Mouse (Mus musculus) midbrain, embryonic 16.5 days (tissue): ENCODE results near the gene Zwint. TPM values are rescaled to one million over a fixed set of nuclear protein-coding genes. Genes with fewer than 3 reads are reported as not detected.

ENCODE experiments used
- ATAC-seq: fragments of 200-750 bp; cut with Nextera tagmentation; 2 replicates; pipeline ENCODE4 v1.8.0; 2017; ENCODE audit warnings: moderate TSS enrichment
- H3K27ac ChIP-seq: fragments of 300-500 bp; sonication (generic); 2 replicates; pipeline ENCODE4 v1.5.1; 2014; ENCODE audit warnings: mild to moderate bottlenecking, low read length, mixed read lengths
- H3K27me3 ChIP-seq: fragments of 300-500 bp; sonication (generic); 2 replicates; pipeline ENCODE4 v1.6.1; 2014; ENCODE audit warnings: low read depth, low read length, mixed read lengths; ENCODE audit not compliant: control insufficient read depth, insufficient read depth
- H3K36me3 ChIP-seq: fragments of 300-500 bp; sonication (generic); 2 replicates; pipeline ENCODE4 v1.6.1; 2014; ENCODE audit warnings: mild to moderate bottlenecking, low read length, moderate library complexity, mixed read lengths; ENCODE audit not compliant: control insufficient read depth, insufficient read depth
- H3K4me1 ChIP-seq: fragments of 300-500 bp; sonication (generic); 2 replicates; pipeline ENCODE4 v1.6.1; 2014; ENCODE audit warnings: mild to moderate bottlenecking, low read length, mixed read lengths; ENCODE audit not compliant: control insufficient read depth, insufficient read depth
- H3K4me2 ChIP-seq: fragments of 300-500 bp; sonication (generic); 2 replicates; pipeline ENCODE4 v1.6.1; 2014; ENCODE audit warnings: mild to moderate bottlenecking, low read length, mixed read lengths
- H3K4me3 ChIP-seq: fragments of 300-500 bp; sonication (generic); 2 replicates; pipeline ENCODE4 v1.5.1; 2014; ENCODE audit warnings: low read depth, mild to moderate bottlenecking, low read length, moderate library complexity, mixed read lengths
- H3K9ac ChIP-seq: fragments of 300-500 bp; sonication (generic); 2 replicates; pipeline ENCODE4 v1.6.1; 2014; ENCODE audit warnings: low read depth, low read length, mixed read lengths
- H3K9me3 ChIP-seq: fragments of 300-500 bp; sonication (generic); replicated peaks from 2 replicates; pipeline ENCODE4 v1.6.1; 2014; ENCODE audit warnings: mild to moderate bottlenecking, low read length, mixed read lengths; ENCODE audit not compliant: control insufficient read depth, poor library complexity, severe bottlenecking
- WGBS: fragments of 180-500 bp; shearing (Covaris S2); extraction: QIAGEN DNeasy Blood & Tissue Kit; methylation state at CpG from one replicate; pipeline ENCODE4 v1.1.7; 2014; 5-methylcytosine and 5-hydroxymethylcytosine counted together
- polyA plus RNA-seq: library from polyadenylated mRNA; unstranded; fragments of >200 nt; fragmentation: Nextera tagmentation; extraction: Ambion mirVana; gene quantifications from 2 replicates; pipeline ENCODE4 v1.2.1, GENCODE M21; 2015

Gene Zwint
- polyA plus RNA-seq, 1 experiment from 2014 or later, result 1,044 TPM

GRCm38 (mm10) chr10:72659198-72659597 lies 4.6 kb downstream of the Zwint start:
- no peak for ATAC-seq
- Histone ChIP-seq H3K27ac (no peak overlapping the region), H3K9me3 (no peaks in the 10 kb centered on the region), H3K4me3 (no peak overlapping the region), H3K27me3 (no peaks in the 10 kb centered on the region), H3K4me1 (peaks cover 27% of the 10 kb centered on the region), H3K36me3 (peaks cover 39% of the 10 kb centered on the region), H3K9ac (no peak overlapping the region), H3K4me2 (no peak overlapping the region)
- 94% methylated on average over 5 of the region's 5 CpGs for WGBS

GRCm38 (mm10) chr10:72660350-72660749 lies 5.7 kb downstream of the Zwint start:
- no peaks in the 10 kb centered on the region for H3K27me3 ChIP-seq
- no peak for ATAC-seq
- H3K4me3 ChIP-seq, result no peak overlapping the region
- H3K4me1 ChIP-seq, result peaks cover 27% of the 10 kb centered on the region
- no peak overlapping the region for H3K27ac ChIP-seq
- H3K9ac ChIP-seq, result no peak overlapping the region
- H3K9me3 ChIP-seq, result no peaks in the 10 kb centered on the region
- 91% methylated on average over 1 of the region's 1 CpGs for WGBS
- no peak overlapping the region for H3K4me2 ChIP-seq
- H3K36me3 ChIP-seq, result peaks cover 48% of the 10 kb centered on the region

DNA sequence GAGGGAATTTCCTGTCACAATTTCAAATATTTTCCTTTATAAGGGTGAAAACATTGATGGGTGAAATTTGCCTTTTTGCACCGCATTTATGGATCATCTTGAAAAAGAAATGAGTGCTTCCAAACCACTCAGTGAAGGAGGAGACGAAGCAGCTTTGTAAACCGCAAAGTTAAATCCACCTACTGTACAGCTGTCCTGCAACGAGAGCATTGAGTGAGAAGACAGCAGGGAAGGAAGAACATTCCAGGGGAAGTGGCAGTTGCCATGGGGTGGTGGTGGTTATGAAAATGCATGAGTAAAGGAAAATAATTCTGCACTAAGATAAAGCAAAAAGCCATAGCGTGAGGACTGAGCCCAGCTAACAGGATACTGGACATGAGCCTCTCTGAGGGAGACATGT lies 13.2 kb downstream of the Zwint start:
- no peak for ATAC-seq
- 93% methylated on average over 5 of the region's 5 CpGs for WGBS
- peaks cover 30% of the 10 kb centered on the region for H3K36me3 ChIP-seq

DNA sequence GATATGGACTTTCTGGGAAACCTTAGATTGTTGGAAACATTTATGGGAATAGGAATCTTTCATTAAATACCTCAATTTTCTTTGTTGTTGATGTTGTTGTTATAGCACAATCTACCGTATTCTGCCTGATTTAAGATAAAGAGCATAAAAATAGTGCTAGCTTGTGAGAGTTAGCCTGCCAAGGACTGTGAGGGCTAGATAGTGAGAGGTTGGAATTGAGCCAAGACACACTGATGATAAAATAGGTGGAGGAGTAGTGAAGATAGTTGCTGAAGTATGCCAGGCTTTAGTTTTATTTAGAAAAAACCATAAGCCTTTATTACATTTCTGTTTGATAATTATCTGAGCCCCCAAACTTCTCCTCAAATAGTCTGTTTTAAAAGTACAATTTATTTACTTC lies 14.4 kb downstream of the Zwint start:
- Histone ChIP-seq H3K9me3 (no peaks in the 10 kb centered on the region), H3K4me3 (no peak overlapping the region), H3K27ac (no peak overlapping the region), H3K4me1 (no peaks in the 10 kb centered on the region), H3K9ac (no peak overlapping the region), H3K4me2 (no peak overlapping the region), H3K36me3 (peaks cover 29% of the 10 kb centered on the region), H3K27me3 (no peaks in the 10 kb centered on the region)
- no peak for ATAC-seq
- 94% methylated on average over 1 of the region's 1 CpGs for WGBS

More for the DNA sequence above, 13.2 kb downstream of the Zwint start:
- H3K27me3 ChIP-seq, result no peaks in the 10 kb centered on the region
- no peak overlapping the region for H3K4me2 ChIP-seq
- H3K9ac ChIP-seq, result no peak overlapping the region
- no peak overlapping the region for H3K27ac ChIP-seq
- H3K4me1 ChIP-seq, result no peaks in the 10 kb centered on the region
- no peaks in the 10 kb centered on the region for H3K9me3 ChIP-seq
- no peak overlapping the region for H3K4me3 ChIP-seq

DNA sequence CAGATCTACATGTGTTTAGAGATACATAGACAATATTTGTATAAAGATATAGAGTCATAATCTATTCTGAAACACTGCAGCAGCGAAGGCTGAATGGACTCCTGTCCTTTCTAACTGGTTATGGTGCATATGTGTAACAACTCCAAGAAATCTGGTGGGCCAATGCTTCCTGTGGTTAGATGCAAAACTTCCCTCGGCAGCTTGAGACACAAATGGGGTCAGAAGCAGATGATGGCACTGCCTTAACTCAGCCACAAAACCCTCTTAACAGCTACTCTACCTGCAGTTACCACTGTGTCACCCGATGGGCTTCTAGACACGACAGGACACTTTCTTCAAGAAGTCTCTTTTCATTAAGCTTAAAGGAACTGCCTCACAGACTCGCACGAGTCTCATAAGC lies 21.3 kb downstream of the Zwint start:
- 95% methylated on average over 6 of the region's 6 CpGs for WGBS

DNA sequence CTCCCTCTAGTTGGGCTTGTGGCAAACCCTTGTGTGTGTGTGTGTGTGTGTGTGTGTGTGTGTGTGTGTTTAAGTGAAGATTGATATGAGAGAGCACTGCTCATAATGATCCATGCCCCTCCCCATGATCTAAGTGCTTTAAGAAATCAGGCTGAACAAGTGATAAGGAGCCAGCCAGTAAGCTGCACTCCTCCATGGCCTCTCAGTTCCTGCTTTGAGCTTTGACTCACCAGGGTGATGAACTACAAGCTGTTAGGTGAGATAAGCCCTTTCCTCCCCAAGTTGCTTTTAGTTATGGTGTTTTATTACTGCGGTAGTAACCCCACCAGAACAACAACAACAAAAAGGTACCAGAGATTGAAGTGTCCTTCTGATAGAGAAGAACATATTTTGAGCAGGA lies 21.9 kb downstream of the Zwint start:
- ATAC-seq, result no peak

More for the DNA sequence above, 21.3 kb downstream of the Zwint start:
- H3K4me3 ChIP-seq, result no peak overlapping the region
- peaks cover 14% of the 10 kb centered on the region for H3K36me3 ChIP-seq
- H3K9ac ChIP-seq, result no peak overlapping the region
- H3K27ac ChIP-seq, result no peak overlapping the region
- H3K4me1 ChIP-seq, result no peaks in the 10 kb centered on the region
- no peaks in the 10 kb centered on the region for H3K27me3 ChIP-seq
- no peak for ATAC-seq
- H3K9me3 ChIP-seq, result peaks cover 3% of the 10 kb centered on the region; the same call in 1 of the 2 replicates
- H3K4me2 ChIP-seq, result no peak overlapping the region

GRCm38 (mm10) chr10:72679086-72679485 lies 24.4 kb downstream of the Zwint start:
- 92% methylated on average over 4 of the region's 4 CpGs for WGBS
- peaks cover 5% of the 10 kb centered on the region for H3K36me3 ChIP-seq

More for the DNA sequence above, 21.9 kb downstream of the Zwint start:
- Histone ChIP-seq H3K4me1 (no peaks in the 10 kb centered on the region), H3K27me3 (no peaks in the 10 kb centered on the region), H3K27ac (no peak overlapping the region), H3K9me3 (peaks cover 3% of the 10 kb centered on the region; the same call in 1 of the 2 replicates), H3K4me3 (no peak overlapping the region), H3K36me3 (peaks cover 11% of the 10 kb centered on the region), H3K4me2 (no peak overlapping the region), H3K9ac (no peak overlapping the region)
- WGBS, result 96% methylated on average over 1 of the region's 1 CpGs

DNA sequence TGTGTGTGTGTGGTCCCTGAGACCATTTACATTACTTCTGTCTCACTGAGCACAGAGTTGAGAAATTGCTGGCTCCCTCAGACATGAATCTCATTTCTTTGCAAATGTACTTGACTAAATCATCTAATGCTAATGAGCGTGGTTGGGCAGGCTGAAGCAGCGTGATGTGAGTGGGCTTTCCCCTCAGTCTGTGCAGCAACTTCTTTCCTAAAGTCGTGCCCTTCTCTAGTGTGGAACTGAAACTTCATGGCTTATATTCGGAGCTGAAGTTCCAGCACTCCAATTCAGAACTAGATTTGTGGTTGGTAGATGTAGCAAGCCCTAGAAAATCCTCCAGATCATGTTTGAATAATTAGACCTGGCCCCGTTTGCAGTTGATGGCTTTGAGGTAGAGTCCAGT lies 46.4 kb downstream of the Zwint start:
- H3K9me3 ChIP-seq, result no peaks in the 10 kb centered on the region
- no peak for ATAC-seq
- no peak overlapping the region for H3K4me3 ChIP-seq
- H3K4me1 ChIP-seq, result no peaks in the 10 kb centered on the region
- H3K36me3 ChIP-seq, result no peaks in the 10 kb centered on the region
- no peak overlapping the region for H3K9ac ChIP-seq
- no peak overlapping the region for H3K27ac ChIP-seq
- H3K27me3 ChIP-seq, result no peaks in the 10 kb centered on the region
- WGBS, result 83% methylated on average over 5 of the region's 5 CpGs
- no peak overlapping the region for H3K4me2 ChIP-seq

More at GRCm38 (mm10) chr10:72679086-72679485, 24.4 kb downstream of the Zwint start:
- H3K4me3 ChIP-seq, result no peak overlapping the region
- no peaks in the 10 kb centered on the region for H3K4me1 ChIP-seq
- no peak overlapping the region for H3K9ac ChIP-seq
- no peaks in the 10 kb centered on the region for H3K27me3 ChIP-seq
- H3K27ac ChIP-seq, result no peak overlapping the region
- H3K4me2 ChIP-seq, result no peak overlapping the region
- no peak for ATAC-seq
- H3K9me3 ChIP-seq, result peaks cover 3% of the 10 kb centered on the region; the same call in 1 of the 2 replicates

- WGBS, result 55% methylated on average over 2 of the region's 2 CpGs
- H3K4me2 ChIP-seq, result no peak overlapping the region
- H3K27me3 ChIP-seq, result no peaks in the 10 kb centered on the region
- no peak for ATAC-seq
- no peak overlapping the region for H3K27ac ChIP-seq
- H3K4me1 ChIP-seq, result no peaks in the 10 kb centered on the region
- no peaks in the 10 kb centered on the region for H3K9me3 ChIP-seq
- no peaks in the 10 kb centered on the region for H3K36me3 ChIP-seq
- no peak overlapping the region for H3K4me3 ChIP-seq
- H3K9ac ChIP-seq, result no peak overlapping the region
Observed at GRCm38 (mm10) chr10:72713754-72714153, 59.1 kb downstream of the Zwint start.
